Mouse (Mus musculus) colon, adult 2 months (tissue): Measurements from ENCODE around the gene Nsfl1c. TPM values are rescaled to one million over a fixed set of nuclear protein-coding genes. Genes with fewer than 3 reads are reported as not detected.

Source experiments
- polyA plus RNA-seq: library from polyadenylated mRNA; depleted of rRNA; stranded (reverse); fragments of >200 nt; gene quantifications from 2 replicates; pipeline ENCODE4 v1.2.3, GENCODE M21; 2012; rRNA removed

Gene Nsfl1c
- polyA plus RNA-seq: 27.4 and 36.8 TPM in 2 replicates

GRCm38 (mm10) chr2:151494035-151494803 is at the start of gene Nsfl1c:
Gene Nsfl1c, plus strand, starts transcription at chr2:151494182.

DNA sequence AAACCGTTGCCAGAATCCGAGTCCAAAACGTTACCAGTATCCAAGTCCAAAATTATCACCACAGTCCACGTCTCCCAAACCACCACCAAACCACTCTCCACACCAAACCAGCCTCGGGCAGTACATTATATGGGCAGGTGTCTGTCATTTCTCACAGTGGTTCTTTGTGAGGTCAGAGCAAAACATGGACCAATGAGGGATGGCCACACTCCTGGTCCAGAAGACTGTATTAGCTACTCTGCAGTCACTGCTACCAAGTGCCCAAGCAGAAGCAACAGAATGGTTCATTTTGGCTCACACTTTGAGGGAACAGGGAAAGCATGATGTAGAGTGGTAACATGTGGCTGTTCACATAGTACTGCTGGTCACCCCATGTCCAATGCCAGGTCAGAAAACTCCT is 17.9 kb upstream of the Nsfl1c start, which contains the start of gene 4921509C19Rik:
Gene 4921509C19Rik, minus strand, starts transcription at position 101 of the 400 bp plus-strand sequence.

DNA sequence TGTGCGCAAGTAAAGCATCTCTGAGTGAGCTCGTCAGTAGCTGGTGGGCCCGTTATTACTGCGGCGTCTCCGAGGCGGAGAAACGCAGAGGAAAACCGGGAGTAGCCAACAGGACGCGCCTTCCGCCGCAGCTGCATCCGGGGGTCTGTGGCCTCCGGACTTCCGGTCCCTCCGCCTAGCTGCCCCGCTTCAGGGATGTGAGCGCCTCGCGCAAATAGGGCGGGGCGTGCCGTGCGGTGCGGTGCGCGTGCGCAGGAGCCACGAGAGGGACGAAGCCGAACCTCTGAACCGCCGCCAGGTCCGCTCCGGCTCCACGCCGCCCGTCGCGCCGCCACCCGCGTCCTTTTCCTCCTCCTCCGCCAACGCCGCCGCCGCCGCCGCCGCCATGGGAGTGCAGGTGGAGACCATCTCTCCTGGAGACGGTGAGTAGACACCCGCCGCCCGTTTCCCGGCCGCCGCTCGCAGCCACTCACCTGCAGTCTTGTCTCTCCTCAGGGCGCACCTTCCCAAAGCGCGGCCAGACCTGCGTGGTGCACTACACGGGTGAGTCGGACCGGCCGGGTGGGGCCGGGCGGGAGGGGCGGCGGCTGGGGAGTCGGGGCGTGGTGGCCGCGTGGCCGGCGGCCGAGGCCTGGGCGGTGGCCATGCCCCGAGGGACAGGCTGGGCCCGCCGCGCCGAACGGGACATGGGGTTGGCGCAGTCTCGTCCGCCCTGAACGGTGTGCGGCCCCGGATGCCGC is 48.5 kb downstream of the Nsfl1c start, which contains the start of gene Fkbp1a:
Gene Fkbp1a, plus strand, starts transcription at position 161 of the 740 bp plus-strand sequence.

Other genes starting within 250 kb of the Nsfl1c start
- gene 4921509C19Rik, start 18.0 kb upstream of the Nsfl1c start, polyA plus RNA-seq: not detected in 2 replicates
- 49.5 and 51.2 TPM in 2 replicates for gene Fkbp1a, start 48.3 kb downstream of the Nsfl1c start, polyA plus RNA-seq
- gene Sdcbp2, start 78.4 kb downstream of the Nsfl1c start, polyA plus RNA-seq: 291 and 310 TPM in 2 replicates
- 6.9 and 7.6 TPM in 2 replicates for gene Snph, start 138.4 kb downstream of the Nsfl1c start, polyA plus RNA-seq
- gene Rad21l, start 174.4 kb downstream of the Nsfl1c start, polyA plus RNA-seq: not detected in 2 replicates
- 0.28 and 0.36 TPM in 2 replicates for gene Tmem74b, start 207.8 kb downstream of the Nsfl1c start, polyA plus RNA-seq